Mouse (Mus musculus) liver, postnatal 0 days (tissue): ENCODE data around the gene Hltf. TPM values are rescaled to one million over a fixed set of nuclear protein-coding genes. Genes with fewer than 3 reads are reported as not detected.

Source experiments
- ATAC-seq: fragments of 200-750 bp; cut with Nextera tagmentation; 2 replicates; pipeline ENCODE4 v1.8.0; 2017; ENCODE audit warnings: mild to moderate bottlenecking, moderate library complexity
- DNase-seq: peaks from one replicate; pipeline ENCODE4 v3.0.0-alpha.2; 2016
- H3K27ac ChIP-seq: fragments of 300-500 bp; sonication (generic); 2 replicates; pipeline ENCODE4 v1.5.1; 2014; ENCODE audit warnings: antibody characterized with exemption, moderate library complexity, mild to moderate bottlenecking, low read depth
- H3K27me3 ChIP-seq: fragments of 300-500 bp; sonication (generic); 2 replicates; pipeline ENCODE4 v1.6.1; 2014; ENCODE audit warnings: low read length, control low read depth, mixed read lengths; ENCODE audit not compliant: insufficient read depth
- H3K36me3 ChIP-seq: fragments of 300-500 bp; sonication (generic); replicated peaks from 2 replicates; pipeline ENCODE4 v1.6.1; 2014; ENCODE audit warnings: mild to moderate bottlenecking, control low read depth, low read length, moderate library complexity, mixed read lengths; ENCODE audit not compliant: insufficient read depth
- H3K4me1 ChIP-seq: fragments of 300-500 bp; sonication (generic); 2 replicates; pipeline ENCODE4 v1.6.1; 2014; ENCODE audit warnings: antibody characterized with exemption, mild to moderate bottlenecking, control low read depth; ENCODE audit not compliant: insufficient read depth
- H3K4me2 ChIP-seq: fragments of 300-500 bp; sonication (generic); 2 replicates; pipeline ENCODE4 v1.6.1; 2014; ENCODE audit warnings: low read depth, mild to moderate bottlenecking, low read length, moderate library complexity, mixed read lengths
- H3K4me3 ChIP-seq: fragments of 300-500 bp; sonication (generic); 2 replicates; pipeline ENCODE4 v1.5.1; 2014; ENCODE audit warnings: low read depth, low read length
- H3K9ac ChIP-seq: fragments of 300-500 bp; sonication (generic); replicated peaks from 2 replicates; pipeline ENCODE4 v1.6.1; 2014; ENCODE audit warnings: mild to moderate bottlenecking, moderate library complexity
- H3K9me3 ChIP-seq: fragments of 300-500 bp; sonication (generic); 2 replicates; pipeline ENCODE4 v1.6.1; 2016; ENCODE audit warnings: mild to moderate bottlenecking, control low read depth, low read length, mixed read lengths
- CTCF ChIP-seq: sonication (generic); IDR thresholded peaks from 2 replicates; pipeline ENCODE4 v1.5.1; 2016; ENCODE audit warnings: antibody characterized with exemption, low read depth
- EP300 ChIP-seq: IDR thresholded peaks from 2 replicates; pipeline ENCODE4 v1.6.1; 2016; ENCODE audit warnings: antibody characterized with exemption, low read depth, mild to moderate bottlenecking
- WGBS: fragments of 180-500 bp; shearing (Covaris S2); extraction: QIAGEN DNeasy Blood & Tissue Kit; methylation state at CpG from one replicate; pipeline ENCODE4 v1.1.7; 2014; ENCODE audit not compliant: insufficient replicate concordance; 5-methylcytosine and 5-hydroxymethylcytosine counted together
- polyA plus RNA-seq: library from polyadenylated mRNA; unstranded; fragments of >200 nt; fragmentation: Nextera tagmentation; extraction: Ambion mirVana; gene quantifications from 2 replicates; pipeline ENCODE4 v1.2.1, GENCODE M21; 2015

Hltf gene
- polyA plus RNA-seq, 1 experiment from 2014 or later, result 8.2 TPM

GRCm38 (mm10) chr3:20131350-20131720 lies 73.7 kb downstream of the Hltf start:
- Histone ChIP-seq H3K4me3 (no peak overlapping the region), H3K9me3 (no peaks in the 10 kb centered on the region), H3K9ac (no peak overlapping the region), H3K4me1 (no peaks in the 10 kb centered on the region), H3K27ac (no peak overlapping the region), H3K27me3 (no peaks in the 10 kb centered on the region), H3K36me3 (peaks cover 22% of the 10 kb centered on the region), H3K4me2 (no peak overlapping the region)
- TF ChIP-seq EP300 (no peak), CTCF (no peak)
- WGBS, result 78% methylated on average over 2 of the region's 2 CpGs
- no peak for DNase-seq
- ATAC-seq, result no peak

GRCm38 (mm10) chr3:20132731-20133130 lies 75.1 kb downstream of the Hltf start:
- TF ChIP-seq EP300 (no peak), CTCF (no peak)
- no peak overlapping the region for H3K9ac ChIP-seq
- H3K27me3 ChIP-seq, result no peaks in the 10 kb centered on the region
- H3K9me3 ChIP-seq, result no peaks in the 10 kb centered on the region
- no peaks in the 10 kb centered on the region for H3K4me1 ChIP-seq
- no peak overlapping the region for H3K27ac ChIP-seq
- ATAC-seq (no peak), DNase-seq (no peak)
- WGBS, result 82% methylated on average over 1 of the region's 1 CpGs
- H3K4me2 ChIP-seq, result no peak overlapping the region
- peaks cover 20% of the 10 kb centered on the region for H3K36me3 ChIP-seq
- no peak overlapping the region for H3K4me3 ChIP-seq

GRCm38 (mm10) chr3:20133745-20134144 lies 76.1 kb downstream of the Hltf start:
- Histone ChIP-seq H3K9me3 (no peaks in the 10 kb centered on the region), H3K4me2 (no peak overlapping the region), H3K4me3 (no peak overlapping the region), H3K4me1 (no peaks in the 10 kb centered on the region), H3K36me3 (peaks cover 17% of the 10 kb centered on the region), H3K9ac (no peak overlapping the region), H3K27me3 (no peaks in the 10 kb centered on the region), H3K27ac (no peak overlapping the region)
- ATAC-seq, result no peak
- 75% methylated on average over 1 of the region's 1 CpGs for WGBS
- no peak for DNase-seq
- TF ChIP-seq EP300 (no peak), CTCF (no peak)

- H3K27ac ChIP-seq, result no peak overlapping the region
- no peak for DNase-seq
- no peaks in the 10 kb centered on the region for H3K9me3 ChIP-seq
- H3K27me3 ChIP-seq, result no peaks in the 10 kb centered on the region
- ATAC-seq, result no peak
- no peak overlapping the region for H3K4me2 ChIP-seq
- WGBS, result 61% methylated on average over 3 of the region's 3 CpGs
- peaks cover 17% of the 10 kb centered on the region for H3K36me3 ChIP-seq
- no peak overlapping the region for H3K9ac ChIP-seq
- no peaks in the 10 kb centered on the region for H3K4me1 ChIP-seq
- TF ChIP-seq CTCF (no peak), EP300 (no peak)
- H3K4me3 ChIP-seq, result no peak overlapping the region
These were observed 76.9 kb downstream of the Hltf start for GRCm38 (mm10) chr3:20134545-20134944.

- WGBS, result 62% methylated on average over 9 of the region's 9 CpGs
- no peak overlapping the region for H3K4me3 ChIP-seq
- H3K9ac ChIP-seq, result no peak overlapping the region
- TF ChIP-seq EP300 (no peak), CTCF (no peak)
- no peaks in the 10 kb centered on the region for H3K9me3 ChIP-seq
- DNase-seq (no peak), ATAC-seq (no peak)
- H3K27me3 ChIP-seq, result no peaks in the 10 kb centered on the region
- H3K36me3 ChIP-seq, result peaks cover 17% of the 10 kb centered on the region
- H3K4me1 ChIP-seq, result no peaks in the 10 kb centered on the region
- H3K27ac ChIP-seq, result no peak overlapping the region
- H3K4me2 ChIP-seq, result no peak overlapping the region
These were observed 79.4 kb downstream of the Hltf start for GRCm38 (mm10) chr3:20136868-20137581.

GRCm38 (mm10) chr3:20141240-20141639 lies 83.6 kb downstream of the Hltf start:
- H3K27me3 ChIP-seq, result no peaks in the 10 kb centered on the region
- no peak overlapping the region for H3K4me3 ChIP-seq
- H3K9ac ChIP-seq, result no peak overlapping the region
- no peaks in the 10 kb centered on the region for H3K4me1 ChIP-seq
- TF ChIP-seq EP300 (no peak), CTCF (no peak)
- ATAC-seq (no peak), DNase-seq (no peak)
- H3K4me2 ChIP-seq, result no peak overlapping the region
- H3K36me3 ChIP-seq, result peaks cover 17% of the 10 kb centered on the region; the same call in 1 of the 2 replicates
- H3K9me3 ChIP-seq, result no peaks in the 10 kb centered on the region
- no peak overlapping the region for H3K27ac ChIP-seq

GRCm38 (mm10) chr3:20141679-20142078 lies 84.1 kb downstream of the Hltf start:
- ATAC-seq (no peak), DNase-seq (no peak)
- H3K27ac ChIP-seq, result no peak overlapping the region
- no peak overlapping the region for H3K4me2 ChIP-seq
- TF ChIP-seq CTCF, result no peak
- no peak for TF ChIP-seq EP300
- H3K27me3 ChIP-seq, result no peaks in the 10 kb centered on the region
- no peaks in the 10 kb centered on the region for H3K9me3 ChIP-seq
- H3K4me1 ChIP-seq, result no peaks in the 10 kb centered on the region
- no peak overlapping the region for H3K4me3 ChIP-seq
- no peak overlapping the region for H3K9ac ChIP-seq
- 68% methylated on average over 1 of the region's 1 CpGs for WGBS
- H3K36me3 ChIP-seq, result peaks cover 17% of the 10 kb centered on the region; the same call in 1 of the 2 replicates
